Mouse (Mus musculus): ENCODE measurements at regions not wholly inside any gene's neighbourhood (a gene's known extent, or its start where the extent isn't known, plus 50 kb on each side); places are given as distances from the start of the nearest gene placed in this dataset.
A peak's percentile ranks its signal among the peaks of the same experiment; 100 is the strongest.
"Not testable (repeated sequence)": the region's sequence is repeated elsewhere in the genome, so short reads cannot be mapped to it uniquely, and the experiment has no call there.

DNA sequence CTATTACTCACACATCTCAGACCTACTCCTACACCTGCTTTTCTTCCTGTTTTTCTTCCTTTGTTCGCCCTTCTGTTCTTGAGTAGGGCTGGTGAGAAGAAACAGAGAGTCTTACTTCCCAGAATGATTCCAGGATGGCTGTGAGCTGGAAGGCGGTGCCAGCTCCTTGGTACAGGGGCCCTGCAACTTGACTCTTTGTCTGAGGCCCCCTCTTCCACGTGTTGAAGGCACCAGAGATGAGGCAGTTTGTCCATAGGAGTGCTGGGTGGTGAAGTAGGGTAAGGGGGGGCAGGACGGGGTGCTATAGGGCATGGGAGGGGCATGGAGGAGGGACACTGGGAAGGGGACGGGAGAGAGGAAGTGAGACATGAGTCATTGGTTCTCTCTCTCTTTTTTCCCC, 60.8 kb downstream of the Dmrta2 start:
- no peak for DNase-seq (ENCODE audit: low spot score in 2 of 2)

DNA sequence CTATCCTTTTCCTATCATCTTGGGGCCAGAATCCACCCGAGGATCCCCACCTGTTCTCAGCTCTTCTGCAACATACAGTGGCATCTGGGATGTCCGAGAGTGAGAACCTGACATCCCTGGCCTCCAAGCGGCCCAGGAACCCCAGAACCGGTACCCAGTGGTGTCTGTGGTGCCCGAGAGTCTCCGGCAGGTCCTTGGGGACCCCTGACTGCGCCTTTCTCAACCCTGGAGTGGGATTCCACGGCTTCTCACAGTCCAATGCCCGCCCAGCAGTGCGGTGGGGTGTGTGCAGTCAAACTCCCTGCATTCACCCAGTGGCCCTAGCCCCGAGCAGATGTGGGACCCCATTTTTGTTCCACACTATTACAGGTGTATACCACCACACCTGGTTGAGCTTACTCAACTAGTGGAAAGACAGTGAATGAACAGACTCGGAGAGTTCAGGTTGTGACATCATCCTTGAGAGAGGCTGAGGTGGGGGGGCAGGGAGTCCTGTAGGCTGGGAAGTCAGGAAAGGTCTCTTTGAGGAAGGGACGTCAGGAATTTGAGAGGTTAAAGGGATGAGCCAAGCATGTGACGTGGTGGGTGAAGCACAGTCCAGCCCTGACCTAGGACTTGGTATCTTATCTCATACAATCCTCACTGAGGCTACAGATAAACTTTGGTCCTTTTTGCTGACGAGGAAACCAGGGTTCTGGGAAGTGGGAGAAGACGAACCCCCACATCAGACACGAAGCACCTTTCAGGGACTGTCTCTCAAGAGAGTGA, 67.2 kb downstream of the Dmrta2 start:
- no peak for DNase-seq (ENCODE audit: low spot score in 2 of 2)

GRCm38 (mm10) chr4:110045651-110046269, 67.9 kb downstream of the Dmrta2 start:
- no peak for DNase-seq (ENCODE audit: low spot score in 2 of 2)

- no peak for DNase-seq (ENCODE audit: low spot score in 2 of 2)
Observed at GRCm38 (mm10) chr4:110046270-110046651, 68.4 kb downstream of the Dmrta2 start.

DNA sequence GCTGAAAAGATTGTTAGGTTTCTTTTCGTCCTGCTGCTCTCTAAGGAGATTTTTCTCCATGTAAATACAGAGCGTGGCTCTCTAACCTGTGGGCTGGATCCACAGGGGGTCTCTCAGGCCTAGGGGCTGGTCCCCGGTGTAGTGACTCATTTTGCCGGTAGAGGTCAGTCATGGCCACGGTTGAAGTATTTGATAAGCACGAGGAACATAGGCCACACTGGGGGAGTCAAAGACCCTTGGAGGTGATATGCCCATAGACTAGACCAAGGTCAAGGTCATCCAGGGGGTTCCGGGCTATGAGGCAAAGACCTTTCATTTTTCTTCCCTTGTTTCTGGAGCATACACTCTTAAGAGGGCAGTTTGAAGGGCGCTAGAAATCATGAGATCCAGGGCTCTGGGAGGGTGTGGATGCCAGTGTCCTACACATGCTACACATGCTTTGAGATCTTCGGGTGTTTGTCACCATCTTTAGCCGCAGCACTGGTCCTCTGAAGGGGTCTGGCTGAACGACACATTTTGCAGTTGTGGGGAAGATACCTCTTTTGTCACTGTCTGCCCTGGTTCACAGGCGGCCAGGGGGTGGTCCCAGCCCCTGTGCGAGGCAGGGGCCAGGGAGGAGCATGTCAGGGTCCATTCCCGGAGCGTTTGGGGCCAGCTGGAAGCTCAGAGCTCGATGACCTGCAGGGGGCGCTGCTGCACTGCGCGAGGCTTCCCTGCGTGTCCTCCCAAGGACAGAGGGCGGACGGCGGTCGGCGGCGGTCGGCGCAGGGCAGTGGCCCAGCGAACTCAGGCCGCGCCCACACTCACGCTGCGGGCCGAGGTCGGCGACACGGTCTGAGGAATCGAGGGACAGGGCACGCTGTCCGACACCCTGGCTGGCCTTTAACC, 72.8 kb downstream of the Dmrta2 start:
- DNase-seq (ENCODE audit: low spot score in 2 of 2): peak; percentile 44 to 74

DNA sequence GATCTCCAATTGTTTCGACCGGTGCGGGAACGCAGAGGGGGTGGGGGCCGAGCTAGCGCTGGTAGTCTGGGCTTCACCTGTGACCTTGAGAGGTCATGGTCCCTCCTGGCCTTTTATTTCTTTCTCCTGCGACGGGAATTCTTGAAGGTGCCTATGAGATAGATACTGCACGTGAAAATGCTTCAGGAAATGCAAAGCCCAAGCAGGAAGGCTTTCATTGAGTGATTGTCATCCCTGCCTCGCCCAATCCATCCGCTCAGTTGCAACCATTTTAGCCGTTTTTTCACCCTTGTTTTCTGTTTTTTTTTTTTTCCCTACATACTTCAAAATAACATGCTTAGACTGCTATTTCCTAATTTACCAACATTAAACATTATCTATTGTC, 73.4 kb downstream of the Dmrta2 start:
- DNase-seq (ENCODE audit: low spot score in 2 of 2): no peak

- no peak for DNase-seq (ENCODE audit: low spot score in 2 of 2)
Observed at GRCm38 (mm10) chr4:110051872-110052271, 74.0 kb downstream of the Dmrta2 start.

- DNase-seq (ENCODE audit: low spot score in 2 of 2): no peak
Observed at GRCm38 (mm10) chr4:110052998-110053397, 75.1 kb downstream of the Dmrta2 start.

- no peak for DNase-seq (ENCODE audit: low spot score in 2 of 2)
Observed at GRCm38 (mm10) chr4:110073836-110074235, 96.0 kb downstream of the Dmrta2 start.

DNA sequence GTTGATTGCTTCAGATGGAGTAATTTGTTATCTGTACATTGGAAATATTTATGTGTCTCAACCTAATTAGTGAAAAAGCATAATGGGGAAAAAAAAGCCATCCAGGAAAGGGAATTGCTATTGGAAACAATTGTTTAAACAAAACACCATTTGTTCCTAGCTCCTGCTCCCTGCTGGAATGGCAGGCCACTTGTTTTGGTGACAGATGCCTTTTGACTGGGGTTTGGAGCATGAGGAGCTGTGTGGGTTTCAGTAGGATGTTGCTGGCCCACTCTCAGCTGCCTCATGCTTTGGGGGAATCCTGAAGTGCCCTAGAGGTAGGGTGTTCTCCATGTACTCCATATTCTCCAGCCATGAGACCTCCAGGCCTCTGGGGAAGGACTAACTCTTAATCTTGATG, 105.5 kb downstream of the Dmrta2 start:
- DNase-seq (ENCODE audit: low spot score in 2 of 2): no peak

- peak; percentile 23 to 30 for DNase-seq (ENCODE audit: low spot score in 2 of 2)
Observed at GRCm38 (mm10) chr4:110087570-110088247, 109.9 kb downstream of the Dmrta2 start.

DNA sequence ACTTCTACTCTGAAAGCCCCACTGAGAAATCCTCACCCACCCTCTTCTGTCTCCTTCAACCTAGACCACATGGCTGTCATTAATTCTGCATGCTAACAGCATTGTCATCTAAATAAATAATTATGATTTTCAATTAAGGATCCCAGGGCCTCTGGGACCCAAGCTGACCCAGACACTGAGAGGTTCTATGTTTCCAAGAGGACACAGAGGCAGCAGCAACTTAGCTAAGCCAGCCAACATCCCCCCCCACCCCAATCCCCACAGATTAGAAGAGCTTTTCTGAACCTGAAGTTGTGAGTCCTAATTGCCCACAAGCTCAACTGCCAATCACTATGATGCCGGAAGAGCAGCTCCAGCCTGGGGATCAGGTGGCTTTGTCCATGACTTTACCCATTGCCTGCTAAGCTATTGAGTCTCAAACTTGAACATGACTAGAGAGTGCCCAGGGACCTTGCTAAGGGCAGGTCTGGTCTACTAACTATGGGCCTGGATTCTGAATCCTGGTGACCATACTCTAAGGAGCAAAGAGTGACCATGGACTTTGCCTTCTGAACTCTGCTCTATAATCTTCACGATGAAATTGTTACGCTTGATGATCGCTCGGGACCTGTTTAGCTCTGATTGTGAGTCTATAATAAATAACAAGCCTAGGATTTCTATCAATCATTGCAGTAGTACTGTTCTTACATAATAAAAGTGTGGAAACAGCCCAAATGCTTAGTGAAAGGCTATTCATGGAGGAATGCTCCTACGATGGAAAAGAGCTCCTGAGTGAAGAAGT, 115.4 kb downstream of the Dmrta2 start:
- DNase-seq (ENCODE audit: low spot score in 2 of 2): no peak

- DNase-seq (ENCODE audit: low spot score in 2 of 2): no peak
Observed at GRCm38 (mm10) chr4:110094541-110094940, 116.7 kb downstream of the Dmrta2 start.

DNA sequence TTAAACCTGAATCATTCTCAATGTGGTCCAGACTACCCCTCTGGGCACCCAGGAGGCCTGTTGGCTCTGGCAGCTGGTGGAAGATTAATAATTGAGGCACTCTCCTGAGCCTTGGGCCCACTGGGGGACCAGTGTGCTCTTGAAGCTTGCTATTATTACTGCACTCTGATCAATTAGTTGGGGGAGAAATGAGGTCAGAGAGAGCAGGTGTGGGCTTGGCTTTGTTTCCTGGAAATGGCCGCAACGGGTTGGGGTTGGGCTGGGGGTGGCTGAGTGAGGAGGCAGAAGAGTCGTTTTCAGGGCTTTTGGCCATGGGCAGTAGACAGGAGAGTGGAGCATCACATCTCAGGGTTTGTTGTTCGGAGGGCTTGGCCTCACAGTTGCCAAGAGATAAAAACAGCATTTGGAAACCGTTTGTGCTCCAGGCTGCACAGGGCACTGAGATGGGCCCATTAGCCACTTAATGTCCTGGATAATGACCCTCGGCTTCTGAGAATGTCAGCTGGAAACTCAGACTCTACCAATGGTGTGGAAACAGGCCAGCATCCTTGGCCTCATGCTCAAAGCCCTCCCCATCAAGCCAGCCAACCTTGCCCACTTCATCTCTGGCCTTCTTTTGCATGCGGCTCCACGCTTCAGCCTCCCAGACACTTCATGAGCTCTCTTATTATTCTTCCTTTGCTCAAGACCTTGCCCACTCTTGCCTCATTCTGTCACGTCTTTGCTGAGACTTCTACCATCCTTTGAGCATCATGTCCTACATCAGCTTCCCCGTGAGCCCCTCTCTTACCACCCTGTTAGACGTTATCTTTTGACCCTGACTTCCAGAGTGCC, 118.1 kb downstream of the Dmrta2 start:
- no peak for DNase-seq (ENCODE audit: low spot score in 2 of 2)

- DNase-seq (ENCODE audit: low spot score in 2 of 2): not testable (repeated sequence)
Observed at GRCm38 (mm10) chr4:110104119-110104518, 126.3 kb downstream of the Dmrta2 start.

DNA sequence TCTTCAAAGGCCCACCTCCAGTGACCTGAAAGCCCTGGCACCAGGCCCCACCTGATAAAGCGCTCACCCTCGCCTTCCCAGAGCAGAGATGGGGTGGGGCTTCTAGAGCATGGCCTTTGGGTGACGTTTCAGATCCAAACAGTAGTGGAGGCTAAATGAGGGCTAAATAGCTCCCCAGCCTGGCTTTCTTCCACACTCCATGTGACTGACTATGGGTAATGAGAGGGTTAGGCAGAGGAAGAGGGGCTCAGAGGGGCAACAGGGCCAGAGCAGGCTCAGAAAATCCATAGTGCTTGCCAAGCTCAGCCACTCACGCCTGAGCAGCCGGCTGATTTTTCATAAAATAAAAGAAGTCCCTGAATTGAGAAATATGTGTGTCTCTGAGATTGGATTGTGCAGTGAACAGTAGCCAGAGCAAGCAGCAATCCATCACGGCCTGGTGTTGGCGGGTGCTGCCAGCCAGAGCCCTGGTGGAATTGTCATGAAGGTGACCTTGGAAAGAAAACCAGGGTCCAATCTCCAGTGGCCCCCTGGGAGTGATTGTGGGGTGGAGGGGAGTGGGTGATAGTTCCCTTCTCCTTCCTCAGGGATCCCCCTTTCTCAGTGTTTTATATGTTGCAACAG, 128.9 kb downstream of the Dmrta2 start:
- DNase-seq (ENCODE audit: low spot score in 2 of 2): no peak

DNA sequence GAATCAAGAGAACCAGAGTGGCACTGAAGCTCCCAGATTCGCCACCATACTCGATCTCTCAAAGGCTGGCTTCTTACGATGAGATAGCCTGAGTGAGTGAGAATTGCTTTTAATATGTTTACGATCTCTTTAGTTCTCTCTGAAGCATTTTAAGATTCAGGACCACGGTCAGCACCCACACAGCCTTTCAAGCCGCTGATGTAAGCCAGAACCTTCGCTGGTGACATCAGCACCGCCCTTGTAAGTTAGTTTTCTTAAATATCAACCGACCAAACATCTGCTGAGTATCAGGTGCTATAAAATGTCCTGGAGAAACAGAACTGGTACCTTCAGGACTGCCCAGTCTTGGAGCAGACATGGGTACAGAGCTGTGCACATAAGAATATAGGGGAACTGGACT, 141.6 kb downstream of the Dmrta2 start:
- DNase-seq (ENCODE audit: low spot score in 2 of 2): no peak

DNA sequence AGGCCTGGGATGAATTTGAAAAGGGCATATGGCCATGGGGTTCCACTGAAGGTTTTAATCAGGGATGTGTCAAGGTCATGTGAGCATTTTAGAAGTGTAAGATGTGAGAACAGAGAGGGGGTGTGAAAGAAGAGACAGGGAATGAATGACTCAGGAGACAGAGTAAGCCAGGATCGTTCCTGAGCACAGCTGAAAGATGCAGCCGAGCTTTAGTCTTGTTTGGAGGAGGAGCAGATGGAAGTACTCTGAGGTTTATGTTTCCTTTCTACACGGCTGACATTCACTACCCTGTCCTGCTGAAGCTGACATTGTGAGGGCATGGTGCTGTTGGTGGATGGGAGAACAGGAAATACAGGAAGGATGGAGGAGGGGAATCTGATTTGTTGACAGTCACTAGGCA, 142.0 kb downstream of the Dmrta2 start:
- no peak for DNase-seq (ENCODE audit: low spot score in 2 of 2)

DNA sequence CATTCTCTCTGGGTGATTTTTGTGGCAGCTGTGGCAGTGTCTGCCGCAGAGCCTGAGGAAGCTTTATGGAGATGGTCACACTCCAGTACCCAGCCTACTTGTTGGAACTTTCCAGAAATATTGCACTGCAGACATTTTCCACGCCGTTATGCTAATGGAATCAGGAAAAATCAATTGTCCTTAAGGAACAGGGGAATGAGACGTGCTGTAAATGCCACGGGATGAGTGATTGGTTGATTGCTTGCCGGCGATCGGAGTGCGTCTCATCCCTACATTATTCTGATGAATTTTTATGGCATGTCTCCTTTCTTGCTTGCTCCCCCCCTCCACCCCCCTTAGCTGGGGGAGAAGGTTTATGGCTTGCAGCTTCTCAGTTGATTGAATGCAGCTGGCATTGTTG, 142.9 kb downstream of the Dmrta2 start:
- no peak for DNase-seq (ENCODE audit: low spot score in 2 of 2)

DNA sequence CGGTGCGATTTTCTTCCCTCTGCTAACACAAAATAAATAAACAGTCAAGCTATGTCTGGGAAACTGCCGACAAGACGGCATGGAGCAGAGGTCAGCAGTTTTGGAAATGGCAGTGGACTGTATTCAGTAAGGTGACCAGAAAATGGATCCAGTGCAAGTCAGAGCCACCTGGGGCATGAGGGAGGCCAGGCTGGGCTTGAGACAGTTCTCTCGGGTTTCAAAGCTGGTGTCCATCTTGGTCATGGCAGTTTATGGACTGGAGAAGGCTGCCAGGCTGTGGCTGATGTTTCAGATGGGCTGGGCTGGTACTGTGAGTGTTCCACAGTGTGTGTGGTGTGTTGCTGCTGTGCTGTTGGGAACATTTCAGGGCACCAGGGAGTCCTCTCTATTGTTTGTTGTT, 143.6 kb downstream of the Dmrta2 start:
- no peak for DNase-seq (ENCODE audit: low spot score in 2 of 2)

All from urinary bladder, postnatal 36 days (tissue).